Mouse (Mus musculus) layer of hippocampus, adult 11-12 months (tissue): Measurements from ENCODE around the gene Zfp988.
"Not testable (repeated sequence)": the region's sequence is repeated elsewhere in the genome, so short reads cannot be mapped to it uniquely, and the experiment has no call there.

Source experiments
- DNase-seq: peaks from one replicate; pipeline ENCODE4 v3.0.0; 2022; ENCODE audit warnings: low spot score

The Zfp988 gene

GRCm38 (mm10) chr4:147343042-147343908 lies 37.8 kb downstream of the Zfp988 start:
- not testable (repeated sequence) for DNase-seq

- not testable (repeated sequence) for DNase-seq
These were observed 39.6 kb downstream of the Zfp988 start for GRCm38 (mm10) chr4:147345061-147345554.

- DNase-seq, result not testable (repeated sequence)
These were observed 41.0 kb downstream of the Zfp988 start for GRCm38 (mm10) chr4:147346361-147347035.

- not testable (repeated sequence) for DNase-seq
These were observed 41.8 kb downstream of the Zfp988 start for GRCm38 (mm10) chr4:147347300-147347699.

- DNase-seq, result not testable (repeated sequence)
These were observed 42.4 kb downstream of the Zfp988 start for GRCm38 (mm10) chr4:147347880-147348279.

GRCm38 (mm10) chr4:147348401-147348800 lies 42.9 kb downstream of the Zfp988 start:
- DNase-seq, result not testable (repeated sequence)

- DNase-seq, result not testable (repeated sequence)
These were observed 43.6 kb downstream of the Zfp988 start for GRCm38 (mm10) chr4:147348906-147349686.

GRCm38 (mm10) chr4:147349687-147350415 lies 44.4 kb downstream of the Zfp988 start:
- not testable (repeated sequence) for DNase-seq

GRCm38 (mm10) chr4:147350541-147350940 lies 45.1 kb downstream of the Zfp988 start:
- DNase-seq, result not testable (repeated sequence)

- not testable (repeated sequence) for DNase-seq
These were observed 46.0 kb downstream of the Zfp988 start for GRCm38 (mm10) chr4:147351376-147351980.

GRCm38 (mm10) chr4:147353626-147354025 lies 48.2 kb downstream of the Zfp988 start:
- not testable (repeated sequence) for DNase-seq

GRCm38 (mm10) chr4:147356042-147356441 lies 50.6 kb downstream of the Zfp988 start:
- DNase-seq, result not testable (repeated sequence)

- not testable (repeated sequence) for DNase-seq
These were observed 51.7 kb downstream of the Zfp988 start for GRCm38 (mm10) chr4:147357195-147357594.

GRCm38 (mm10) chr4:147361003-147361402 lies 55.5 kb downstream of the Zfp988 start, which contains the start of gene Zfp978:
Zfp978 (plus strand) TSS chr4:147361303.
- DNase-seq, result not testable (repeated sequence)

GRCm38 (mm10) chr4:147361872-147362271 lies 56.4 kb downstream of the Zfp988 start:
- DNase-seq, result not testable (repeated sequence)

GRCm38 (mm10) chr4:147369564-147369963 lies 64.1 kb downstream of the Zfp988 start:
- not testable (repeated sequence) for DNase-seq

- not testable (repeated sequence) for DNase-seq
These were observed 77.7 kb downstream of the Zfp988 start for GRCm38 (mm10) chr4:147383199-147383598.
